Mouse (Mus musculus) left cerebral cortex, adult 2 months (tissue): ENCODE results near the gene Stard3. TPM values are rescaled to one million over a fixed set of nuclear protein-coding genes. Genes with fewer than 3 reads are reported as not detected.

Experiments
- DNase-seq, 2 experiments: peaks; one replicate each; pipeline ENCODE4 v3.0.0; 2021 to 2022; ENCODE audit warnings: low spot score in 2 of 2, mixed read lengths in 1 of 2; ENCODE audit errors: extremely low spot score in 1 of 2
- H3K27ac ChIP-seq: fragments of 200-600 bp; 2 replicates; pipeline ENCODE4 v1.8.1; 2022
- H3K4me3 ChIP-seq: fragments of 200-600 bp; 2 replicates; pipeline ENCODE4 v1.8.1; 2022
- CTCF ChIP-seq: fragments of 200-600 bp; IDR thresholded peaks from 2 replicates; pipeline ENCODE4 v1.8.1; 2022; ENCODE audit warnings: antibody characterized with exemption, mild to moderate bottlenecking, moderate library complexity
- intact Hi-C: fragments of 180-260 bp; cut with DNase I; formaldehyde crosslinking; loops from one replicate; pipeline ENCODE4 v1.15.1; 2025
- total RNA-seq, 2 experiments: library from RNA; stranded (reverse); gene quantifications; 2 replicates each; pipeline ENCODE4 v1.2.3; 2021

The Stard3 gene
- total RNA-seq, 2 experiments from 2014 or later: 35.7 to 42.4 TPM

GRCm38 (mm10) chr11:98339679-98340287 lies 18.4 kb upstream of the Stard3 start:
- H3K27ac ChIP-seq: no peak overlapping the region; the same call in 1 of the 2 replicates
- TF ChIP-seq CTCF: no peak
- intact Hi-C loops: no loop called here
- no peak overlapping the region for H3K4me3 ChIP-seq
- DNase-seq: no peak

GRCm38 (mm10) chr11:98340597-98340996 lies 17.6 kb upstream of the Stard3 start:
- intact Hi-C loops: no loop called here

GRCm38 (mm10) chr11:98341174-98341573 lies 17.0 kb upstream of the Stard3 start:
- no peak overlapping the region for H3K4me3 ChIP-seq
- H3K27ac ChIP-seq: no peak overlapping the region
- DNase-seq: no peak
- no peak for TF ChIP-seq CTCF
- intact Hi-C loops: no loop called here

More at GRCm38 (mm10) chr11:98340597-98340996, 17.6 kb upstream of the Stard3 start:
- no peak for TF ChIP-seq CTCF
- DNase-seq: no peak
- no peak overlapping the region for H3K27ac ChIP-seq
- H3K4me3 ChIP-seq: no peak overlapping the region

GRCm38 (mm10) chr11:98342000-98342945 lies 15.9 kb upstream of the Stard3 start:
- Histone ChIP-seq H3K4me3 (peak overlapping the region; percentile 64), H3K27ac (peak overlapping the region; percentile 76)
- peak; percentile 94 to 100 for DNase-seq
- intact Hi-C loops: loop anchor here (1.0 kb wide), 4 partner anchors 30 to 115 kb away; no protein-coding TSS in a partner anchor
- peak; percentile 100 for TF ChIP-seq CTCF

- H3K4me3 ChIP-seq: no peak overlapping the region
- intact Hi-C loops: no loop called here
- peak; percentile 84 to 90 for DNase-seq
- H3K27ac ChIP-seq: no peak overlapping the region
- TF ChIP-seq CTCF: peak; percentile 84
These were observed 12.9 kb upstream of the Stard3 start for GRCm38 (mm10) chr11:98345253-98345652.

- no peak for TF ChIP-seq CTCF
- Histone ChIP-seq H3K4me3 (no peak overlapping the region), H3K27ac (no peak overlapping the region)
- intact Hi-C loops: no loop called here
- DNase-seq: no peak
These were observed 12.0 kb upstream of the Stard3 start for GRCm38 (mm10) chr11:98346168-98346567.

- intact Hi-C loops: no loop called here
- no peak overlapping the region; the same call in 1 of the 2 replicates for H3K4me3 ChIP-seq
- TF ChIP-seq CTCF: no peak
- no peak for DNase-seq
- peak overlapping the region; percentile 86; the same call in 1 of the 2 replicates for H3K27ac ChIP-seq
These were observed 10.6 kb upstream of the Stard3 start for GRCm38 (mm10) chr11:98347385-98348082.

GRCm38 (mm10) chr11:98348083-98348961 lies 9.8 kb upstream of the Stard3 start, which contains the start of gene Ppp1r1b:
Gene Ppp1r1b (plus strand): TSS chr11:98348404.
- DNase-seq: peak; percentile 76 to 82
- intact Hi-C loops: no loop called here
- H3K4me3 ChIP-seq: peak within 1 kb of the TSS; percentile 83
- H3K27ac ChIP-seq: peak within 1 kb of the TSS; percentile 86
- no peak for TF ChIP-seq CTCF

- Histone ChIP-seq H3K27ac (peak overlapping the region; percentile 9; the same call in 1 of the 2 replicates), H3K4me3 (peak overlapping the region; percentile 83)
- intact Hi-C loops: no loop called here
- no peak for DNase-seq
- no peak for TF ChIP-seq CTCF
These were observed 8.9 kb upstream of the Stard3 start for GRCm38 (mm10) chr11:98349308-98349707.

- no peak overlapping the region for H3K27ac ChIP-seq
- intact Hi-C loops: no loop called here
- DNase-seq: no peak
- no peak for TF ChIP-seq CTCF
- no peak overlapping the region for H3K4me3 ChIP-seq
These were observed 5.7 kb upstream of the Stard3 start for GRCm38 (mm10) chr11:98352272-98352990.
